Mouse (Mus musculus): Measurements from ENCODE around the gene Nr6a1.

Nr6a1 gene

GRCm38 (mm10) chr2:38874544-38875108, 52.9 kb downstream of the Nr6a1 start:
- DNase-seq (ENCODE audit: low read depth) = no peak

GRCm38 (mm10) chr2:38872730-38873129, 54.8 kb downstream of the Nr6a1 start:
- no peak for DNase-seq (ENCODE audit: low read depth)

- DNase-seq (ENCODE audit: low read depth) = no peak
Observed at GRCm38 (mm10) chr2:38866711-38867110, 60.8 kb downstream of the Nr6a1 start.

GRCm38 (mm10) chr2:38864011-38864410, 63.5 kb downstream of the Nr6a1 start:
- DNase-seq (ENCODE audit: low read depth) = peak; percentile 38

GRCm38 (mm10) chr2:38851797-38852196, 75.7 kb downstream of the Nr6a1 start:
- DNase-seq (ENCODE audit: low read depth) = no peak

- no peak for DNase-seq (ENCODE audit: low read depth)
Observed at GRCm38 (mm10) chr2:38846319-38846718, 81.2 kb downstream of the Nr6a1 start.

GRCm38 (mm10) chr2:38835489-38835888, 92.0 kb downstream of the Nr6a1 start:
- DNase-seq (ENCODE audit: low read depth) = no peak

- DNase-seq (ENCODE audit: low read depth) = no peak
Observed at GRCm38 (mm10) chr2:38831976-38832375, 95.5 kb downstream of the Nr6a1 start.

- no peak for DNase-seq (ENCODE audit: low read depth)
Observed at GRCm38 (mm10) chr2:38829521-38829920, 98.0 kb downstream of the Nr6a1 start.

- peak; percentile 23 for DNase-seq (ENCODE audit: low read depth)
Observed at GRCm38 (mm10) chr2:38827801-38828306, 99.6 kb downstream of the Nr6a1 start.

GRCm38 (mm10) chr2:38826189-38826588, 101.3 kb downstream of the Nr6a1 start:
- DNase-seq (ENCODE audit: low read depth) = peak; percentile 24

- DNase-seq (ENCODE audit: low read depth) = no peak
Observed at GRCm38 (mm10) chr2:38824791-38825768, 102.4 kb downstream of the Nr6a1 start.

- peak; percentile 38 for DNase-seq (ENCODE audit: low read depth)
Observed at GRCm38 (mm10) chr2:38823912-38824583, 103.4 kb downstream of the Nr6a1 start.

- no peak for DNase-seq (ENCODE audit: low read depth)
Observed at GRCm38 (mm10) chr2:38823406-38823805, 104.1 kb downstream of the Nr6a1 start.

- DNase-seq (ENCODE audit: low read depth) = peak; percentile 40
Observed at GRCm38 (mm10) chr2:38822995-38823394, 104.5 kb downstream of the Nr6a1 start.

- DNase-seq (ENCODE audit: low read depth) = no peak
Observed at GRCm38 (mm10) chr2:38817487-38817886, 110.0 kb downstream of the Nr6a1 start.

- DNase-seq (ENCODE audit: low read depth) = peak; percentile 48
Observed at GRCm38 (mm10) chr2:38797087-38797624, 130.3 kb downstream of the Nr6a1 start.

GRCm38 (mm10) chr2:38787338-38787737, 140.2 kb downstream of the Nr6a1 start:
- no peak for DNase-seq (ENCODE audit: low read depth)

GRCm38 (mm10) chr2:38786216-38786960, 141.1 kb downstream of the Nr6a1 start:
- peak; percentile 37 for DNase-seq (ENCODE audit: low read depth)

- DNase-seq (ENCODE audit: low read depth) = no peak
Observed at GRCm38 (mm10) chr2:38785113-38785512, 142.4 kb downstream of the Nr6a1 start.

- DNase-seq (ENCODE audit: low read depth) = no peak
Observed at GRCm38 (mm10) chr2:38784396-38784795, 143.1 kb downstream of the Nr6a1 start.

All from c-Kit-positive CD71-positive TER-119-negative erythroid progenitor cells, embryonic 14.5 days (primary cell).